Mouse (Mus musculus): ENCODE results near the gene Htt. TPM values are rescaled to one million over a fixed set of nuclear protein-coding genes. Genes with fewer than 3 reads are reported as not detected.

The Htt gene
- polyA plus RNA-seq, 1 experiment from 2014 or later, result 7.9 TPM

GRCm38 (mm10) chr5:34933461-34933860 lies 171.9 kb downstream of the Htt start:
- no peak overlapping the region for H3K4me3 ChIP-seq (ENCODE audit: low read depth, low read length)
- H3K4me2 ChIP-seq (ENCODE audit: low read length), result no peak overlapping the region
- no peak overlapping the region for H3K9ac ChIP-seq (ENCODE audit: low read length)
- no peaks in the 10 kb centered on the region for H3K36me3 ChIP-seq (ENCODE audit: control insufficient read depth, insufficient read depth, low read length)
- H3K27ac ChIP-seq (ENCODE audit: low read depth, low read length), result no peak overlapping the region
- no peaks in the 10 kb centered on the region for H3K27me3 ChIP-seq (replicated peaks; ENCODE audit: control insufficient read depth, insufficient read depth, low read length)
- ATAC-seq, result no peak
- H3K4me1 ChIP-seq (ENCODE audit: control insufficient read depth, insufficient read depth, low read length), result no peaks in the 10 kb centered on the region
- 91% methylated on average over 1 of the region's 1 CpGs for WGBS
- DNase-seq (ENCODE audit: low spot score), result no peak
- no peaks in the 10 kb centered on the region for H3K9me3 ChIP-seq (replicated peaks; ENCODE audit: control insufficient read depth, low read length)

GRCm38 (mm10) chr5:34941710-34942470 lies 180.3 kb downstream of the Htt start:
- H3K27ac ChIP-seq (ENCODE audit: low read depth, low read length), result peak overlapping the region; percentile 40; the same call in 1 of the 2 replicates
- no peak overlapping the region for H3K4me3 ChIP-seq (ENCODE audit: low read depth, low read length)

GRCm38 (mm10) chr5:34943428-34943827 lies 181.9 kb downstream of the Htt start:
- Histone ChIP-seq H3K4me3 (ENCODE audit: low read depth, low read length) (no peak overlapping the region), H3K27me3 (replicated peaks; ENCODE audit: control insufficient read depth, insufficient read depth, low read length) (no peaks in the 10 kb centered on the region), H3K36me3 (ENCODE audit: control insufficient read depth, insufficient read depth, low read length) (no peaks in the 10 kb centered on the region), H3K27ac (ENCODE audit: low read depth, low read length) (no peak overlapping the region), H3K4me1 (ENCODE audit: control insufficient read depth, insufficient read depth, low read length) (no peaks in the 10 kb centered on the region; the same call in 1 of the 2 replicates), H3K9me3 (replicated peaks; ENCODE audit: control insufficient read depth, low read length) (no peaks in the 10 kb centered on the region), H3K4me2 (ENCODE audit: low read length) (no peak overlapping the region), H3K9ac (ENCODE audit: low read length) (no peak overlapping the region)
- ATAC-seq (no peak), DNase-seq (ENCODE audit: low spot score) (no peak)
- WGBS, result 89% methylated on average over 3 of the region's 3 CpGs

More at GRCm38 (mm10) chr5:34941710-34942470, 180.3 kb downstream of the Htt start:
- DNase-seq (ENCODE audit: low spot score), result peak; percentile 49
- peak; percentile 61 for ATAC-seq
- Histone ChIP-seq H3K36me3 (ENCODE audit: control insufficient read depth, insufficient read depth, low read length) (no peaks in the 10 kb centered on the region), H3K9ac (ENCODE audit: low read length) (no peak overlapping the region), H3K9me3 (replicated peaks; ENCODE audit: control insufficient read depth, low read length) (no peaks in the 10 kb centered on the region), H3K27me3 (replicated peaks; ENCODE audit: control insufficient read depth, insufficient read depth, low read length) (no peaks in the 10 kb centered on the region), H3K4me2 (ENCODE audit: low read length) (no peak overlapping the region), H3K4me1 (ENCODE audit: control insufficient read depth, insufficient read depth, low read length) (no peaks in the 10 kb centered on the region; the same call in 1 of the 2 replicates)
- 10% methylated on average over 10 of the region's 10 CpGs for WGBS

GRCm38 (mm10) chr5:34948861-34949760 lies 187.6 kb downstream of the Htt start, which contains the start of gene Rgs12:
Gene Rgs12, plus strand, starts transcription at chr5:34949445.
- under 1% methylated on average over 56 of the region's 84 CpGs for WGBS
- Histone ChIP-seq H3K4me3 (ENCODE audit: low read depth, low read length) (peak within 1 kb of the TSS; percentile 94), H3K9me3 (replicated peaks; ENCODE audit: control insufficient read depth, low read length) (no peaks in the 10 kb centered on the region), H3K9ac (ENCODE audit: low read length) (peak within 1 kb of the TSS; percentile 99), H3K36me3 (ENCODE audit: control insufficient read depth, insufficient read depth, low read length) (no peaks in the 10 kb centered on the region), H3K4me1 (ENCODE audit: control insufficient read depth, insufficient read depth, low read length) (peaks cover 21% of the 10 kb centered on the region), H3K27ac (ENCODE audit: low read depth, low read length) (peak within 1 kb of the TSS; percentile 89), H3K27me3 (replicated peaks; ENCODE audit: control insufficient read depth, insufficient read depth, low read length) (no peaks in the 10 kb centered on the region), H3K4me2 (ENCODE audit: low read length) (peak within 1 kb of the TSS; percentile 80)
- DNase-seq (ENCODE audit: low spot score) (peak; percentile 83), ATAC-seq (peak; percentile 91)

- H3K27me3 ChIP-seq (replicated peaks; ENCODE audit: control insufficient read depth, insufficient read depth, low read length), result no peaks in the 10 kb centered on the region
- peak overlapping the region; percentile 80 for H3K4me2 ChIP-seq (ENCODE audit: low read length)
- H3K9ac ChIP-seq (ENCODE audit: low read length), result peak overlapping the region; percentile 99
- H3K36me3 ChIP-seq (ENCODE audit: control insufficient read depth, insufficient read depth, low read length), result no peaks in the 10 kb centered on the region
- peak overlapping the region; percentile 94 for H3K4me3 ChIP-seq (ENCODE audit: low read depth, low read length)
- peak; percentile 41 for DNase-seq (ENCODE audit: low spot score)
- peak; percentile 52 for ATAC-seq
- 1% methylated on average over 12 of the region's 12 CpGs for WGBS
- peak overlapping the region; percentile 89 for H3K27ac ChIP-seq (ENCODE audit: low read depth, low read length)
- peaks cover 21% of the 10 kb centered on the region for H3K4me1 ChIP-seq (ENCODE audit: control insufficient read depth, insufficient read depth, low read length)
- H3K9me3 ChIP-seq (replicated peaks; ENCODE audit: control insufficient read depth, low read length), result no peaks in the 10 kb centered on the region
These were observed 188.2 kb downstream of the Htt start for GRCm38 (mm10) chr5:34949769-34950211.

- H3K4me1 ChIP-seq (ENCODE audit: control insufficient read depth, insufficient read depth, low read length), result peaks cover 27% of the 10 kb centered on the region
- peak overlapping the region; percentile 89 for H3K27ac ChIP-seq (ENCODE audit: low read depth, low read length)
- peak; percentile 53 for DNase-seq (ENCODE audit: low spot score)
- H3K9ac ChIP-seq (ENCODE audit: low read length), result peak overlapping the region; percentile 99
- no peak for ATAC-seq
- no peaks in the 10 kb centered on the region for H3K36me3 ChIP-seq (ENCODE audit: control insufficient read depth, insufficient read depth, low read length)
- H3K4me3 ChIP-seq (ENCODE audit: low read depth, low read length), result peak overlapping the region; percentile 94
- H3K4me2 ChIP-seq (ENCODE audit: low read length), result peak overlapping the region; percentile 80
- 70% methylated on average over 6 of the region's 6 CpGs for WGBS
- H3K27me3 ChIP-seq (replicated peaks; ENCODE audit: control insufficient read depth, insufficient read depth, low read length), result no peaks in the 10 kb centered on the region
- no peaks in the 10 kb centered on the region for H3K9me3 ChIP-seq (replicated peaks; ENCODE audit: control insufficient read depth, low read length)
These were observed 189.1 kb downstream of the Htt start for GRCm38 (mm10) chr5:34950486-34951160.

- peak overlapping the region; percentile 80 for H3K4me2 ChIP-seq (ENCODE audit: low read length)
- DNase-seq (ENCODE audit: low spot score), result no peak
- no peaks in the 10 kb centered on the region for H3K36me3 ChIP-seq (ENCODE audit: control insufficient read depth, insufficient read depth, low read length)
- ATAC-seq, result no peak
- 91% methylated on average over 8 of the region's 8 CpGs for WGBS
- H3K4me1 ChIP-seq (ENCODE audit: control insufficient read depth, insufficient read depth, low read length), result peaks cover 34% of the 10 kb centered on the region
- no peaks in the 10 kb centered on the region for H3K9me3 ChIP-seq (replicated peaks; ENCODE audit: control insufficient read depth, low read length)
- 0 out of 2 replicates have a peak overlapping the region, but pooled peaks have one; percentile 89 for H3K27ac ChIP-seq (ENCODE audit: low read depth, low read length)
- H3K27me3 ChIP-seq (replicated peaks; ENCODE audit: control insufficient read depth, insufficient read depth, low read length), result no peaks in the 10 kb centered on the region
- peak overlapping the region; percentile 94 for H3K4me3 ChIP-seq (ENCODE audit: low read depth, low read length)
- peak overlapping the region; percentile 99; the same call in 1 of the 2 replicates for H3K9ac ChIP-seq (ENCODE audit: low read length)
These were observed 189.8 kb downstream of the Htt start for GRCm38 (mm10) chr5:34951161-34951834.

GRCm38 (mm10) chr5:34954508-34954907 lies 193.0 kb downstream of the Htt start:
- Histone ChIP-seq H3K9me3 (replicated peaks; ENCODE audit: control insufficient read depth, low read length) (no peaks in the 10 kb centered on the region), H3K27me3 (replicated peaks; ENCODE audit: control insufficient read depth, insufficient read depth, low read length) (no peaks in the 10 kb centered on the region), H3K4me3 (ENCODE audit: low read depth, low read length) (no peak overlapping the region), H3K9ac (ENCODE audit: low read length) (peak overlapping the region; percentile 35; the same call in 1 of the 2 replicates), H3K4me1 (ENCODE audit: control insufficient read depth, insufficient read depth, low read length) (peaks cover 46% of the 10 kb centered on the region), H3K4me2 (ENCODE audit: low read length) (no peak overlapping the region), H3K27ac (ENCODE audit: low read depth, low read length) (peak overlapping the region; percentile 30; the same call in 1 of the 2 replicates), H3K36me3 (ENCODE audit: control insufficient read depth, insufficient read depth, low read length) (no peaks in the 10 kb centered on the region)
- WGBS, result 74% methylated on average over 6 of the region's 6 CpGs
- ATAC-seq, result no peak
- DNase-seq (ENCODE audit: low spot score), result no peak
